Mouse (Mus musculus) small intestine, adult 2 months (tissue): ENCODE measurements at regions not wholly inside any gene's neighbourhood (a gene's known extent, or its start where the extent isn't known, plus 50 kb on each side); places are given as distances from the start of the nearest gene placed in this dataset.

ENCODE experiments used
- CTCF ChIP-seq: fragments of 200-500 bp; IDR thresholded peaks from 2 replicates; pipeline ENCODE4 v1.5.1; 2012; ENCODE audit warnings: low read depth, mild to moderate bottlenecking, control low read depth, inconsistent platforms, low read length, moderate library complexity, mixed read lengths; ENCODE audit not compliant: insufficient replicate concordance, insufficient read length; ENCODE audit errors: extremely low read depth
- POLR2A ChIP-seq: fragments of 200-500 bp; IDR thresholded peaks from 2 replicates; pipeline ENCODE4 v1.6.1; 2012; ENCODE audit warnings: low read depth, mild to moderate bottlenecking, control low read depth, inconsistent platforms, low read length, moderate library complexity

DNA sequence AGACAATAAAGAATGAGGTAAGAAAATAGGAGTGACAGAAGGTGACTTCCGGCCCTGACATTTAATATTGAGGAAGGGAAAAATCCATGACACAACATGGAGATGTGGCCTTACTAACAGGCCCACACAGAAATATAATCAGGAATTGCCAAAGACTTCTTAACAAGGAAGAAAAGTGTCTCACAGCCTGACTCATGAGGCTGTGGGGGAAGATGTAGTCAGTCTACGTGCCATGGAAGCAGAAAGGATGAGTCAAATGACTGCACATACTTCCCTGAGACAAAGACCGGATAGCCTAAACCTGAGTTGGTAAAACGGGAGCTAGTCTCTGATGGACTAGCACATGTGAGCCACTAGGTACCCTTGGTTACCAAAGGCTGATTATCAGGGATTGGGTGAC is 257.4 kb upstream of the Spred2 start:
- no peak for TF ChIP-seq CTCF
- TF ChIP-seq POLR2A: no peak
